Mouse (Mus musculus): ENCODE measurements around the gene Sox11. TPM values are rescaled to one million over a fixed set of nuclear protein-coding genes. Genes with fewer than 3 reads are reported as not detected.

Sox11 gene
- polyA plus RNA-seq (2012; rRNA removed; ENCODE audit: low replicate concordance) = 0.11 and 0.13 TPM in 2 replicates

DNA sequence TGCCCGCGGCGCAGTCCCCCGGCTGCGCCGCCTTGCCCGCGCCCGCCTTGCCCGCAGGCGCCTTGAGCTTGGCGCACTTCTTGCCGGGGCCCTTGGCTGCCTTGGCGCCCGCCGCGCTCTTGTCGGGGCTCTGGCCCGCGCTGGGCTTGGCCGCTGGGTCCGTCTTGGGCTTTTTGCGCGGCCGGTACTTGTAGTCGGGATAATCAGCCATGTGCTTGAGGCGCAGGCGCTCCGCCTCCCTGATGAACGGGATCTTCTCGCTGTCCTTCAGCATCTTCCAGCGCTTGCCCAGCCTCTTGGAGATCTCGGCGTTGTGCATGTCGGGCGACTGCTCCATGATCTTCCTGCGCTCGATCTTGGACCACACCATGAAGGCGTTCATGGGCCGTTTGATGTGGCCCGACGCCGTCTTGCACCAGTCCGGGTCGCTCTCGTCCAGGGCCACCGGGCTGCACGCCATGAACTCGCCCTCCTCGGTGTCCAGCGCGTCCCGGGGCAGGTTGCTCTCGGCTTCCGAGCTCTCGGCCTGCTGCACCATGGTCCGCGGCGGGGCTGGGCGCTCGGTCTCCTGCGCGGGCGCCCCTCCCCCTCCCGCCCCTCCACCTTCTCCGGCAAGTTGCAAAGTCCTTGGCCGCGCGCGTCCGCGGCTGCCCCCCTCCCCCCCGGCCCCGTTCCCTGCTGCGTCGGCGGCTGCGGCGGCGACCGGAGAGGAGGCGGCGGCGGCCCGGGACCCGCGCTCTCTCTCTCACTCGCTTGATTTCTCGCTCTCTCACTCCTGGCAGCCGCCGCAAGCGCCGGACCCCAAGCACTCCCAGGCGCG is at the start of gene Sox11:
TSS of gene Sox11 (minus strand) at position 704 of the 820 bp plus-strand sequence.

